Mouse (Mus musculus) splenic B cell, adult 2 months (primary cell): Measurements from ENCODE around the gene Nxph1.

ENCODE experiments used
- DNase-seq: peaks from one replicate; pipeline ENCODE4 v3.0.0-alpha.2; 2011; ENCODE audit warnings: low read depth, low spot score
- H3K27me3 ChIP-seq: 2 replicates; pipeline ENCODE4 v1.6.1; 2012; ENCODE audit warnings: mild to moderate bottlenecking, low read length, moderate library complexity, mixed read lengths; ENCODE audit not compliant: control insufficient read depth, poor library complexity, insufficient read depth, severe bottlenecking
- H3K36me3 ChIP-seq: 2 replicates; pipeline ENCODE4 v1.6.1; 2012; ENCODE audit warnings: mild to moderate bottlenecking, low read length, moderate library complexity, mixed read lengths; ENCODE audit not compliant: control insufficient read depth, poor library complexity, insufficient read depth, severe bottlenecking

Gene Nxph1

GRCm38 (mm10) chr6:9028501-9028900 is 80.3 kb downstream of the Nxph1 start:
- no peak for DNase-seq
- Histone ChIP-seq H3K27me3 (no peaks in the 10 kb centered on the region), H3K36me3 (no peaks in the 10 kb centered on the region)

- no peaks in the 10 kb centered on the region for H3K36me3 ChIP-seq
- no peaks in the 10 kb centered on the region for H3K27me3 ChIP-seq
- no peak for DNase-seq
These were observed 91.1 kb downstream of the Nxph1 start for GRCm38 (mm10) chr6:9039286-9039685.

GRCm38 (mm10) chr6:9040991-9041390 is 92.8 kb downstream of the Nxph1 start:
- Histone ChIP-seq H3K36me3 (no peaks in the 10 kb centered on the region), H3K27me3 (no peaks in the 10 kb centered on the region)
- no peak for DNase-seq

GRCm38 (mm10) chr6:9042391-9042790 is 94.2 kb downstream of the Nxph1 start:
- Histone ChIP-seq H3K27me3 (no peaks in the 10 kb centered on the region), H3K36me3 (no peaks in the 10 kb centered on the region)
- DNase-seq, result no peak

GRCm38 (mm10) chr6:9046815-9047214 is 98.6 kb downstream of the Nxph1 start:
- Histone ChIP-seq H3K27me3 (no peaks in the 10 kb centered on the region), H3K36me3 (no peaks in the 10 kb centered on the region)
- DNase-seq, result no peak

GRCm38 (mm10) chr6:9061261-9062105 is 113.3 kb downstream of the Nxph1 start:
- no peaks in the 10 kb centered on the region for H3K36me3 ChIP-seq
- no peak for DNase-seq
- no peaks in the 10 kb centered on the region for H3K27me3 ChIP-seq

GRCm38 (mm10) chr6:9066435-9066834 is 118.2 kb downstream of the Nxph1 start:
- H3K36me3 ChIP-seq, result no peaks in the 10 kb centered on the region
- no peak for DNase-seq
- H3K27me3 ChIP-seq, result no peaks in the 10 kb centered on the region

- Histone ChIP-seq H3K27me3 (no peaks in the 10 kb centered on the region), H3K36me3 (no peaks in the 10 kb centered on the region)
- no peak for DNase-seq
These were observed 121.7 kb downstream of the Nxph1 start for GRCm38 (mm10) chr6:9069913-9070312.

GRCm38 (mm10) chr6:9076463-9076862 is 128.2 kb downstream of the Nxph1 start:
- Histone ChIP-seq H3K36me3 (no peaks in the 10 kb centered on the region), H3K27me3 (no peaks in the 10 kb centered on the region)
- no peak for DNase-seq

- Histone ChIP-seq H3K36me3 (no peaks in the 10 kb centered on the region), H3K27me3 (no peaks in the 10 kb centered on the region)
- DNase-seq, result no peak
These were observed 129.8 kb downstream of the Nxph1 start for GRCm38 (mm10) chr6:9077793-9078689.

GRCm38 (mm10) chr6:9083851-9084250 is 135.6 kb downstream of the Nxph1 start:
- no peak for DNase-seq
- H3K27me3 ChIP-seq, result no peaks in the 10 kb centered on the region
- no peaks in the 10 kb centered on the region for H3K36me3 ChIP-seq

GRCm38 (mm10) chr6:9097345-9097744 is 149.1 kb downstream of the Nxph1 start:
- no peaks in the 10 kb centered on the region for H3K36me3 ChIP-seq
- no peak for DNase-seq
- no peaks in the 10 kb centered on the region for H3K27me3 ChIP-seq

GRCm38 (mm10) chr6:9107366-9107765 is 159.1 kb downstream of the Nxph1 start:
- Histone ChIP-seq H3K36me3 (no peaks in the 10 kb centered on the region), H3K27me3 (no peaks in the 10 kb centered on the region)
- no peak for DNase-seq

- Histone ChIP-seq H3K27me3 (no peaks in the 10 kb centered on the region), H3K36me3 (no peaks in the 10 kb centered on the region)
- no peak for DNase-seq
These were observed 170.9 kb downstream of the Nxph1 start for GRCm38 (mm10) chr6:9119136-9119535.

GRCm38 (mm10) chr6:9124321-9124914 is 176.2 kb downstream of the Nxph1 start:
- Histone ChIP-seq H3K36me3 (no peaks in the 10 kb centered on the region), H3K27me3 (no peaks in the 10 kb centered on the region)
- no peak for DNase-seq
